Mouse (Mus musculus): ENCODE measurements around the gene Psg22.
"Not testable (repeated sequence)": the region's sequence is repeated elsewhere in the genome, so short reads cannot be mapped to it uniquely, and the experiment has no call there.

The Psg22 gene

GRCm38 (mm10) chr7:18717790-18718189, at the start of gene Psg22:
Gene Psg22 (plus strand): TSS chr7:18718090.
- in situ Hi-C loops (cut with MboI; ENCODE audit: low sequenced_read_pairs), result no loop called here

- in situ Hi-C loops (cut with MboI; ENCODE audit: low sequenced_read_pairs), result no loop called here
These were observed 38.1 kb upstream of the Psg22 start for GRCm38 (mm10) chr7:18679772-18680171.

- in situ Hi-C loops (cut with MboI; ENCODE audit: low sequenced_read_pairs), result no loop called here
These were observed 32.3 kb upstream of the Psg22 start for GRCm38 (mm10) chr7:18685586-18685985.

- in situ Hi-C loops (cut with MboI; ENCODE audit: low sequenced_read_pairs), result no loop called here
These were observed 31.8 kb upstream of the Psg22 start, which contains the start of gene Psg20 for GRCm38 (mm10) chr7:18686085-18686484. Gene Psg20 (minus strand): TSS chr7:18686185.

GRCm38 (mm10) chr7:18710331-18710730, 7.6 kb upstream of the Psg22 start:
- in situ Hi-C loops (cut with MboI; ENCODE audit: low sequenced_read_pairs), result not testable (repeated sequence)

- in situ Hi-C loops (cut with MboI; ENCODE audit: low sequenced_read_pairs), result no loop called here
These were observed 7.0 kb upstream of the Psg22 start for GRCm38 (mm10) chr7:18710846-18711245.

DNA sequence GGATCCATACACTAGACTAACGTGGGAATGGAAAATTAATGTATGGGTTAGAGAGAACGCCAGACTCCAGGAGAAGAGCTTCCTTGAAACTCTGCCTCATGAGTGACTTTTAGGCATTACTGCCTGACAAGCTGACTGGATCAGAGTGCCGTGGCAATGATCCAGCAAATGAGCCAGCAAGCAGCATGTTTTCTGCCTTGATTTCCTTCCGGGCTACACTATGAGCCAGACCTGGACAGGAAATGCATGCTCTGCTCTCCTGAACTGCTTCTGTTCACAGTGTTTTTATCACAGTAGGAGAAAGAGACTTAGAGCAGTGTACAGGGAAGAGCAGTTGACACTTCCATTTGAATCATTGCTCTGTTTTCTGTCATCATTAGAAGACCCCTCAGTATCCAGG, 2.3 kb upstream of the Psg22 start:
- in situ Hi-C loops (cut with MboI; ENCODE audit: low sequenced_read_pairs), result no loop called here

DNA sequence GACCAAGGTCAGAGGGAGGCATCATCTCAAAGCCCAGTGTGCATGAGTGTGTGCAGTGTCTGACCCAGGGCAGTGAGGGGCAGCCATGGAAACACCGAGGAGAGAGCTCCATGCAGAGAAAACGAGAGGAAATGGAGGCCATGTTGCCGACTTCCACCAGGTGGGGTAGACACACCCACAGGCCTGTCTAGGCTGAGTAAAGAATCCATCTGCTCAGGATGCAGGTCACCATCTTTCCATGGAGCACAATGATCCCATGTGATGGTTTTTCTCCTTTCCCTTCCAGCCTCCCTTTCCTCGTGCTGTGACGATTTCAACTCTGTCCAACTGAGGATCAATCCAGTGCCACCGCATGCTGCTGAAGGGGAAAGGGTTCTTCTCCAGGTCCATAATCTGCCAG, 6.1 kb downstream of the Psg22 start:
- in situ Hi-C loops (cut with MboI; ENCODE audit: low sequenced_read_pairs), result no loop called here

DNA sequence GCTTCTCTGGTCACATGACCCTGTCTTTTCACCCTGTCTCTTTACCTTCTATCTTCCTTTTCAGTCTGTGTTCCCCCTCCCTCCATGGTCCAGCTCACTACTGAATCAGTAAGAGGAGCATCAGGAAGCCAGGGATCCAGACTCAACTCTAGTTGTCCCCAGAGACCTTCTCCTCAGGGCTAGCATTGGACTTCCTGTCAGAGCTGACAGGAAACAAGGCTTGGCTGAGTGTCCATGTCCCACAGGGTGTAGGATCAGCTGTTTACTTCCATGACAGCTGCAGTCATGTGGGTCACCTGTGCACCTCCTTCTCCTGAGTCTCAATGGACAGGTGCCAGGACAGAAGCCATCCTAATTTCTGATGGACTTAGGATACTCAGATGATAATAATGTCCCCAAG, 8.0 kb downstream of the Psg22 start:
- in situ Hi-C loops (cut with MboI; ENCODE audit: low sequenced_read_pairs), result not testable (repeated sequence)

- in situ Hi-C loops (cut with MboI; ENCODE audit: low sequenced_read_pairs), result no loop called here
These were observed 10.5 kb downstream of the Psg22 start for GRCm38 (mm10) chr7:18728391-18728790.

- in situ Hi-C loops (cut with MboI; ENCODE audit: low sequenced_read_pairs), result no loop called here
These were observed 15.2 kb downstream of the Psg22 start for GRCm38 (mm10) chr7:18733111-18733510.

DNA sequence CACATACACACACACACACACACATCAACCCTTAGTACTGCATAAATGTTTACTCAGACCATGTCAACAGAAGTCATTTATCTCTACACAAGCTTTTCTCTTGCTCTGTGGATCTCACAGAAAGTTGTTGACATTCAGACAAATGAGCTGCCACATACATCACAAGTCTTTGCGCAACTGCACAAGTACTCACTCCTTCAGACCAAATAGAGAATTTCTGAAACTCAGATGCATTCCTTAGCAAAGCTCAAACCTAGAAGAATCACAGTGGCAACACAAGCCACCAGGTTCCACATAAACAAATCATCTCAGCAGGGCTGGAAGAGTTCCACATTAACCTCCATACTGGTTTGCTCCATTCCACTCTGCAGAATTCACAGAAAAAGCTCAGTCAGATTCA, 16.6 kb downstream of the Psg22 start:
- in situ Hi-C loops (cut with MboI; ENCODE audit: low sequenced_read_pairs), result no loop called here

- in situ Hi-C loops (cut with MboI; ENCODE audit: low sequenced_read_pairs), result no loop called here
These were observed 28.4 kb downstream of the Psg22 start for GRCm38 (mm10) chr7:18746189-18746860.

- in situ Hi-C loops (cut with MboI; ENCODE audit: low sequenced_read_pairs), result not testable (repeated sequence)
These were observed 29.5 kb downstream of the Psg22 start for GRCm38 (mm10) chr7:18747420-18747819.

GRCm38 (mm10) chr7:18748994-18749895, 31.4 kb downstream of the Psg22 start:
- in situ Hi-C loops (cut with MboI; ENCODE audit: low sequenced_read_pairs), result no loop called here

DNA sequence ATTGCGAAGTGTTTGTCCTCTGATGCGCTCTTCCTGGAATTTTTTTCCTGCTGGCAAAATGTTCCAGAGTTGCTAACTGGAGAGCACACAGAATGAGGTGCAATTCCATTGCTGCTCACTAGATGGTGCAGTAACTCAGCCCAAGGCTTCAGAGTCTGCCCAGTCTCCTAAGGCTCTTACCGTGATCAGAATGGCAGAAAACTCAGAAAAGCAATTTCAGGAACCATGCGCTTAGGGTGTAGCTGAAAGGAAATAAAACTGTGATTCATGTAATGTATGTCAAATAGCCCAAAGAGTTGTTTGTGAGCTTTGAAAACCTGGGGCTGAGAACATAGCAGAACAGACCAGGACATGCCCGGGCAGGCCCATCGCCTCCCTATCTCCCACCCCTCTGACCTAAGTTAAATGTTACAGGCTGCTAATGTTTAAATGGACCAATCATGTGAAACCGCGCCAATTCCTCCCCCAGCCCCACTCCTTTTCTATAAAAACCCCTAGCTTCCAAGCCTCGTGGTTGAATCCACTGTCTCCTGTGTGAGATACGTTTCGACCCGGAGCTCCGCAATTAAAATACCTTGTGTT, 32.1 kb downstream of the Psg22 start:
- in situ Hi-C loops (cut with MboI; ENCODE audit: low sequenced_read_pairs), result loop anchor here (10.0 kb wide), 1 partner anchor 125 kb away; the partner anchor contains the start of gene Pglyrp1

DNA sequence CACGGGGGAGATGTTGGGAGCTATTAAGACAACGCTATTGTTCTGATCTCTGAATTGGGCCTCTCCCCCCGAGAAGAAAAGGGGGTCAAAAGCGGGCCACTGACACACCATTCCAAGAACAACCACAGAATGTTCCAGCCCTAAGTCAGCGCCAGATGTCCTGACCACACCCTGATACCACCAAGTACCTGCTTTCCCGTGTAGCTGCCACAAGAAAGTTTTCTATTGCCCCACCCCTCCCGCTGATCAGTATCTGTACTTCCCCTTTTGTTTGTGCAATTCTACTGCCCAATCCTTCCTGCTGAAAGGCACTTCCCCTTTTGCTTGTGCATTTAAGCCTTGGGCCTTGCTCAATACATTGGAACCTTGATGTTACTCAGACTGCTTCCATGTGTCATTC, 42.3 kb downstream of the Psg22 start:
- in situ Hi-C loops (cut with MboI; ENCODE audit: low sequenced_read_pairs), result not testable (repeated sequence)

DNA sequence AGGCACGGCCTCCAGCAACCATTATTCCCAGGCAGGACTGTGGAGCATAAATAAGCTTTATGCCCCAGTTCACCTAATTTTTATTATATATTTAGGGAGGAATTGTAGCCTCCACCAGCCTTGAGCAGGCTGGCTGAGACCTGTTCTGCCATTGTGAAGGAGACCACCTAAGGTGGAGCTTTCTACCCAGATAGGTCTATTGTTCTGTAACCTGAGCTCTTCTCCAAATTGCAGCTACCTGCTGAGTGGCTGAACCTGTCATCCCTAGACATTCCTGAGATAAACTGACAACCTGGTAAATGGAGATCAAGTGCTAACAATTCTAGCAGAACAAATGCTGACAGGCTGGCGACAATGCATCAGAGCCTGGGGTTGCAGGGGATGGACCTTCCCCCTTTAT, 45.0 kb downstream of the Psg22 start:
- in situ Hi-C loops (cut with MboI; ENCODE audit: low sequenced_read_pairs), result not testable (repeated sequence)

All from CH12F3 (cell line).